8 mouse cellular contexts compared by ENCODE assay signal in genomic region chr12:102758936-102759335, GRCm38 (mm10). TPM values are rescaled to one million over a fixed set of nuclear protein-coding genes. Genes with fewer than 3 reads are reported as not detected.
A peak's percentile ranks its signal among the peaks of the same experiment; 100 is the strongest.
DNase-seq lines count a peak whose midpoint lies in the region; ATAC-seq and TF ChIP-seq lines count a peak whose summit lies in the region.

No protein-coding gene starts in this region.

- intact Hi-C loops in heart, postnatal 25 days (cut with DNase I): loop anchor here (2.0 kb wide), 1 partner anchor 120 kb away; the partner anchor contains the start of gene Btbd7

- 4% methylated on average over 5 of the region's 5 CpGs for WGBS in heart, embryonic 14.5 days
- WGBS in hindbrain, embryonic 14.5 days: 1% methylated on average over 5 of the region's 5 CpGs
- WGBS in midbrain, embryonic 13.5 days: 2% methylated on average over 5 of the region's 5 CpGs

- DNase-seq in heart, postnatal 25 days (ENCODE audit: low spot score): no peak
- no peak for DNase-seq in hindbrain, embryonic 14.5 days (ENCODE audit: low spot score)
- DNase-seq in spleen, postnatal 14 days (ENCODE audit: low spot score in 2 of 2): no peak
- no peak for DNase-seq in thymus, postnatal 10 days (ENCODE audit: low spot score in 2 of 2)
- no peak for DNase-seq in right cerebral cortex, postnatal 4 days

- no peak overlapping the region; a peak in 1 of 4 replicates for H3K27ac ChIP-seq in heart, embryonic 14.5 days (replicated peaks in 1 of 2; ENCODE audit: control insufficient read depth in 1 of 2, insufficient read depth in 1 of 2, low read depth in 2 of 2, low read length in 2 of 2)
- no peak overlapping the region for H3K27ac ChIP-seq in bone marrow macrophage, adult 2 months (ENCODE audit: insufficient read depth, low read depth, low read length)
- no peak overlapping the region for H3K27ac ChIP-seq in hindbrain, embryonic 14.5 days
- no peak overlapping the region for H3K27ac ChIP-seq in midbrain, embryonic 13.5 days

- peaks cover 8 to 19% of the 10 kb centered on the region in 2 experiments for H3K4me1 ChIP-seq in heart, embryonic 14.5 days (ENCODE audit: control insufficient read depth in 2 of 2, insufficient read depth in 2 of 2, low read length in 2 of 2)
- H3K4me1 ChIP-seq in bone marrow macrophage, adult 2 months (ENCODE audit: control insufficient read depth, insufficient read depth, low read length): peaks cover 7% of the 10 kb centered on the region
- H3K4me1 ChIP-seq in hindbrain, embryonic 14.5 days (replicated peaks; ENCODE audit: control insufficient read depth, insufficient read depth, low read length): peaks cover 19% of the 10 kb centered on the region
- H3K4me1 ChIP-seq in midbrain, embryonic 13.5 days (replicated peaks): peaks cover 35% of the 10 kb centered on the region

- no peaks in the 10 kb centered on the region for H3K9me3 ChIP-seq in heart, embryonic 14.5 days (ENCODE audit: control insufficient read depth, low read length)
- H3K9me3 ChIP-seq in hindbrain, embryonic 14.5 days (ENCODE audit: control insufficient read depth, low read length): no peaks in the 10 kb centered on the region
- H3K9me3 ChIP-seq in midbrain, embryonic 13.5 days: no peaks in the 10 kb centered on the region

- H3K9ac ChIP-seq in heart, embryonic 14.5 days (ENCODE audit: low read length): peak overlapping the region; percentile 92
- H3K9ac ChIP-seq in hindbrain, embryonic 14.5 days: peak overlapping the region; percentile 73
- peak overlapping the region; percentile 79 for H3K9ac ChIP-seq in midbrain, embryonic 13.5 days (replicated peaks)

- H3K4me3 ChIP-seq in heart, embryonic 14.5 days (ENCODE audit: control insufficient read depth in 1 of 2, insufficient read depth in 1 of 2, low read depth in 1 of 2, low read length in 2 of 2): peak overlapping the region; percentile 67 to 73
- H3K4me3 ChIP-seq in bone marrow macrophage, adult 2 months (ENCODE audit: insufficient read depth, low read length): peak overlapping the region; percentile 90
- H3K4me3 ChIP-seq in hindbrain, embryonic 14.5 days (replicated peaks; ENCODE audit: low read length): peak overlapping the region; percentile 79
- H3K4me3 ChIP-seq in midbrain, embryonic 13.5 days (replicated peaks): peak overlapping the region; percentile 70

- no peak for ATAC-seq in heart, embryonic 14.5 days (ENCODE audit: insufficient number of reproducible peaks, insufficient read depth, low FRiP score, low read depth)
- no peak for ATAC-seq in hindbrain, embryonic 14.5 days (ENCODE audit: low FRiP score)
- ATAC-seq in midbrain, embryonic 13.5 days: no peak

- no peak for TF ChIP-seq CTCF in bone marrow macrophage, adult 2 months (IDR thresholded peaks at IDR 0.05; ENCODE audit: low read depth, low read length)

- H3K27me3 ChIP-seq in heart, embryonic 14.5 days (ENCODE audit: control insufficient read depth, insufficient read depth, low read length): no peaks in the 10 kb centered on the region
- no peaks in the 10 kb centered on the region for H3K27me3 ChIP-seq in hindbrain, embryonic 14.5 days (ENCODE audit: control insufficient read depth, insufficient read depth, low read length)
- no peaks in the 10 kb centered on the region for H3K27me3 ChIP-seq in midbrain, embryonic 13.5 days

- H3K4me2 ChIP-seq in heart, embryonic 14.5 days (ENCODE audit: low read length): peak overlapping the region; percentile 93
- peak overlapping the region; percentile 65 for H3K4me2 ChIP-seq in hindbrain, embryonic 14.5 days (replicated peaks)
- H3K4me2 ChIP-seq in midbrain, embryonic 13.5 days (replicated peaks): peak overlapping the region; percentile 78

- no peak for TF ChIP-seq POLR2A in bone marrow macrophage, adult 2 months (IDR thresholded peaks at IDR 0.05; ENCODE audit: borderline replicate concordance, low read depth, low read length)

- peaks cover 28% of the 10 kb centered on the region for H3K36me3 ChIP-seq in heart, embryonic 14.5 days (ENCODE audit: control insufficient read depth, insufficient read depth, low read length)
- peaks cover 18% of the 10 kb centered on the region for H3K36me3 ChIP-seq in hindbrain, embryonic 14.5 days (replicated peaks; ENCODE audit: control insufficient read depth, insufficient read depth)
- H3K36me3 ChIP-seq in midbrain, embryonic 13.5 days: peaks cover 11% of the 10 kb centered on the region

RNA-seq across cellular contexts. Expression of gene Gm20604, which starts 0.5 kb away (rescaled TPM):
- 16.8 and 17.3 TPM in 2 replicates for polyA plus RNA-seq in heart, embryonic 14.5 days (2014; fragmentation: Nextera tagmentation; extraction: Ambion mirVana)
- total RNA-seq in heart, postnatal 25 days (2021): 1 to 10 TPM; 3.8 to 4.9 TPM
- polyA plus RNA-seq in bone marrow macrophage, adult 2 months (2012; ENCODE audit: insufficient read depth, insufficient read length, missing spikeins): 5.0 and 7.7 TPM in 2 replicates
- polyA plus RNA-seq in hindbrain, embryonic 14.5 days (2014; fragmentation: Nextera tagmentation; extraction: Ambion mirVana): 49.5 and 50.7 TPM in 2 replicates
- polyA plus RNA-seq in midbrain, embryonic 13.5 days (2015; fragmentation: Nextera tagmentation; extraction: Ambion mirVana): 41.1 and 42.4 TPM in 2 replicates

RNA-seq across cellular contexts. Expression of gene Ubr7, which starts 1.2 kb away (rescaled TPM):
- 33.8 and 35.0 TPM in 2 replicates for polyA plus RNA-seq in heart, embryonic 14.5 days (2014; fragmentation: Nextera tagmentation; extraction: Ambion mirVana)
- 10 to 100 TPM; 24.4 to 25.3 TPM for total RNA-seq in heart, postnatal 25 days (2021)
- 16.1 and 17.9 TPM in 2 replicates for polyA plus RNA-seq in bone marrow macrophage, adult 2 months (2012; ENCODE audit: insufficient read depth, insufficient read length, missing spikeins)
- polyA plus RNA-seq in hindbrain, embryonic 14.5 days (2014; fragmentation: Nextera tagmentation; extraction: Ambion mirVana): 44.8 and 48.6 TPM in 2 replicates
- 39.0 and 41.7 TPM in 2 replicates for polyA plus RNA-seq in midbrain, embryonic 13.5 days (2015; fragmentation: Nextera tagmentation; extraction: Ambion mirVana)

RNA-seq across cellular contexts. Expression of gene Gon7, which starts 1.3 kb away (rescaled TPM):
- 22.9 and 26.5 TPM in 2 replicates for polyA plus RNA-seq in heart, embryonic 14.5 days (2014; fragmentation: Nextera tagmentation; extraction: Ambion mirVana)
- 10 to 100 TPM; 10.8 to 11.7 TPM for total RNA-seq in heart, postnatal 25 days (2021)
- 9.9 and 14.3 TPM in 2 replicates for polyA plus RNA-seq in bone marrow macrophage, adult 2 months (2012; ENCODE audit: insufficient read depth, insufficient read length, missing spikeins)
- 40.2 and 45.7 TPM in 2 replicates for polyA plus RNA-seq in hindbrain, embryonic 14.5 days (2014; fragmentation: Nextera tagmentation; extraction: Ambion mirVana)
- 55.0 and 57.9 TPM in 2 replicates for polyA plus RNA-seq in midbrain, embryonic 13.5 days (2015; fragmentation: Nextera tagmentation; extraction: Ambion mirVana)

RNA-seq across cellular contexts. Expression of gene Gm28051, which starts 1.4 kb away (rescaled TPM):
- not detected in 2 replicates for polyA plus RNA-seq in heart, embryonic 14.5 days (2014; fragmentation: Nextera tagmentation; extraction: Ambion mirVana)
- not detected for total RNA-seq in heart, postnatal 25 days (2021)
- not detected in 2 replicates for polyA plus RNA-seq in bone marrow macrophage, adult 2 months (2012; ENCODE audit: insufficient read depth, insufficient read length, missing spikeins)
- not detected in 2 replicates for polyA plus RNA-seq in hindbrain, embryonic 14.5 days (2014; fragmentation: Nextera tagmentation; extraction: Ambion mirVana)
- polyA plus RNA-seq in midbrain, embryonic 13.5 days (2015; fragmentation: Nextera tagmentation; extraction: Ambion mirVana): not detected in 2 replicates

RNA-seq across cellular contexts. Expression of gene Tmem251, which starts 15.4 kb away (rescaled TPM):
- polyA plus RNA-seq in heart, embryonic 14.5 days (2014; fragmentation: Nextera tagmentation; extraction: Ambion mirVana): 7.6 TPM in 2 replicates
- total RNA-seq in heart, postnatal 25 days (2021): 1 to 10 TPM; 3.3 to 3.9 TPM
- polyA plus RNA-seq in bone marrow macrophage, adult 2 months (2012; ENCODE audit: insufficient read depth, insufficient read length, missing spikeins): 8.0 and 8.1 TPM in 2 replicates
- polyA plus RNA-seq in hindbrain, embryonic 14.5 days (2014; fragmentation: Nextera tagmentation; extraction: Ambion mirVana): 11.9 and 12.8 TPM in 2 replicates
- polyA plus RNA-seq in midbrain, embryonic 13.5 days (2015; fragmentation: Nextera tagmentation; extraction: Ambion mirVana): 12.4 and 13.3 TPM in 2 replicates
